Mouse (Mus musculus): ENCODE data around the gene Nedd9. TPM values are rescaled to one million over a fixed set of nuclear protein-coding genes. Genes with fewer than 3 reads are reported as not detected.

Gene Nedd9
- polyA plus RNA-seq, 1 experiment from 2014 or later, result 12.9 TPM

DNA sequence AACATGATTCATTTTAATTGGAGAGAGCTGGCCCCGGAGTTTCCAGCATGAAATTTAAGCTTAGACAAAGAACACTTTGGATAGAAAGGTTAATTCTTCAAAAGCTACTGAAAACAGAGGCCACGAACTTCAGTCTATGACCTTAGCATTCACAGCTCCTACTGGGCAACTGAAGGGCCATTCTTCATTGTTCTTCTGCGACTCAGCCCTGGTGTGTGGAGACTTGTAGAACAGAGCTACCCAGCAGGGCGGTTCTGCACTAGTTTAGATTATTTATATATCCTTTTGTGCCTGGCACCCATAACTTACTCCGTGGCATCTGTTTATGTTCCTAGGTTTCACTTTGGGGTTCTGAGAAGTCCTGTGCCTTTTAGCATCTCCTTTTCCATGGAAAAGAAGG, 193.6 kb downstream of the Nedd9 start:
- WGBS, result 73% methylated on average over 5 of the region's 5 CpGs
- Histone ChIP-seq H3K36me3 (ENCODE audit: control insufficient read depth, insufficient read depth, low read length) (no peaks in the 10 kb centered on the region), H3K27me3 (ENCODE audit: control insufficient read depth, insufficient read depth, low read length) (no peaks in the 10 kb centered on the region), H3K4me1 (ENCODE audit: control insufficient read depth, insufficient read depth, low read length) (no peaks in the 10 kb centered on the region), H3K9ac (ENCODE audit: low read length) (no peak overlapping the region), H3K27ac (replicated peaks; ENCODE audit: low read depth, low read length) (no peak overlapping the region), H3K4me2 (ENCODE audit: low read depth, severe bottlenecking) (no peak overlapping the region), H3K4me3 (ENCODE audit: low read depth, low read length) (no peak overlapping the region), H3K9me3 (ENCODE audit: control insufficient read depth, low read length) (no peaks in the 10 kb centered on the region)
- DNase-seq (ENCODE audit: low spot score), result no peak
- no peak for ATAC-seq (ENCODE audit: insufficient number of reproducible peaks, low FRiP score, low TSS enrichment, low read depth)

DNA sequence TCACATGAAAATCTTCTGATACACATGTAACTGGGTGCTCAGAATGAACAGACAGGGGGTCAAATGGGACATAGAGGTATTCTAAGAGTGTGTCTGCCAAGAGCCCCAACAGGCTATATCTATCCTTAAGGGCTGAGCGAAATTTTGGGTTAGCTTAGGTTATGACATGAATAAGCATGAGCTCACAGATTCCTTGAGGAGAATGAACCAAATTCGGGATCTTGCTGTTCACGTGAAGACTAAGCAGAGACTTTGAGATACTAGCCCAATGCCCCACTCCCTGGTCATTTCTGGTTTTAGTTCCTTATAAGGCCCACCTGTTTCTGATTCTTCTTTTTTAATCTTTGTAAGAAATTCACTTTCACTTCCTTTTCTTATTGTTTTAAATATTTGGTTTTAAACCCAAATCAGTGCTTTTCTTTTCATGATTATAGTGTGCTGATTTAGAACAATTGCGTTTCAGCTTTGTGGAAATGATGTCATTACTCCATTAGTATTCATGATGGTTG, 195.6 kb downstream of the Nedd9 start:
- no peak overlapping the region for H3K4me3 ChIP-seq (ENCODE audit: low read depth, low read length)
- no peaks in the 10 kb centered on the region for H3K9me3 ChIP-seq (ENCODE audit: control insufficient read depth, low read length)
- no peak overlapping the region for H3K9ac ChIP-seq (ENCODE audit: low read length)
- DNase-seq (ENCODE audit: low spot score) (no peak), ATAC-seq (ENCODE audit: insufficient number of reproducible peaks, low FRiP score, low TSS enrichment, low read depth) (no peak)
- no peaks in the 10 kb centered on the region for H3K4me1 ChIP-seq (ENCODE audit: control insufficient read depth, insufficient read depth, low read length)
- WGBS, result 80% methylated on average over 4 of the region's 4 CpGs
- H3K36me3 ChIP-seq (ENCODE audit: control insufficient read depth, insufficient read depth, low read length), result no peaks in the 10 kb centered on the region
- no peak overlapping the region for H3K27ac ChIP-seq (replicated peaks; ENCODE audit: low read depth, low read length)
- H3K27me3 ChIP-seq (ENCODE audit: control insufficient read depth, insufficient read depth, low read length), result no peaks in the 10 kb centered on the region
- no peak overlapping the region for H3K4me2 ChIP-seq (ENCODE audit: low read depth, severe bottlenecking)

DNA sequence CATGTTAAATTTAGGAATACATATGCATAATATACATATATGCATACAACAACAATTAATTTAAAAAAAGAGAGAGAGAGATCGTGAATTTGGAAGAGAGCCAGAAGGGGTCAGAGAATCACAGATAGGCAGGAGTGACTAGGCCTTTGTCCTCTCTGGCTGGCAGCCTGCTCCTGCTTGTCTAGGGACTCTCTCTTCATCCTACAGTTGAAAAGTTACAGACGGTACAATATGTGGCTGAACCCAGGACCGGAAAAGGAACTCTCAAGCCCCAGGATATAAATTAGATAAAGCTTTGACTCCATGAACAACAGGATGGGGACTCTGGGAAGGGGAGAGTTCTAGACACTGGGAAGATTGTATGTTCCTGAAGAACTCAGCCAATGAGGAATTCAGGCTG, 200.9 kb downstream of the Nedd9 start:
- H3K9ac ChIP-seq (ENCODE audit: low read length), result no peak overlapping the region

DNA sequence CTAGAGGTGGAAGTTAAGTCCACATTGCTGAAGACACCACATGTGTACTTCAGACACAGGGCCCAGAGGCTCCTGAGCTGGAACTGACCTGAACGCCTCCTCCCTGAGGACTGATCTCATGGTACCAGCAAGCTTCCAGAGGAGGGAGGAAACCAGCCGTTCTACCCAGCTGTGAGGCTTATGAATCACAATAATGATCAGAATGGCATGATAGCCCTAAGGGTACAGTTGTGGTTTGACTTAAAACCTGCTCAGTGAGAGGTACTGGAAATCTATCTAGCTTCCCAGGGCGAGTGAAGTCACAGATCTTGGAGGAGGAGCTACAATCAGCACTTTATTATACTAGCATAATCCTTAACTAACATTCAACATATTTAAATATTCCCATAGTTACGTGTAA, 201.7 kb downstream of the Nedd9 start:
- no peaks in the 10 kb centered on the region for H3K9me3 ChIP-seq (ENCODE audit: control insufficient read depth, low read length)
- DNase-seq (ENCODE audit: low spot score), result no peak
- no peaks in the 10 kb centered on the region for H3K36me3 ChIP-seq (ENCODE audit: control insufficient read depth, insufficient read depth, low read length)
- ATAC-seq (ENCODE audit: insufficient number of reproducible peaks, low FRiP score, low TSS enrichment, low read depth), result no peak
- H3K27me3 ChIP-seq (ENCODE audit: control insufficient read depth, insufficient read depth, low read length), result no peaks in the 10 kb centered on the region
- H3K4me2 ChIP-seq (ENCODE audit: low read depth, severe bottlenecking), result no peak overlapping the region
- H3K9ac ChIP-seq (ENCODE audit: low read length), result no peak overlapping the region
- H3K4me3 ChIP-seq (ENCODE audit: low read depth, low read length), result no peak overlapping the region
- no peaks in the 10 kb centered on the region for H3K4me1 ChIP-seq (ENCODE audit: control insufficient read depth, insufficient read depth, low read length)
- no peak overlapping the region for H3K27ac ChIP-seq (replicated peaks; ENCODE audit: low read depth, low read length)
- WGBS, result 81% methylated on average over 4 of the region's 4 CpGs

More for the DNA sequence above, 200.9 kb downstream of the Nedd9 start:
- Histone ChIP-seq H3K4me3 (ENCODE audit: low read depth, low read length) (no peak overlapping the region), H3K4me2 (ENCODE audit: low read depth, severe bottlenecking) (no peak overlapping the region), H3K27ac (replicated peaks; ENCODE audit: low read depth, low read length) (no peak overlapping the region), H3K4me1 (ENCODE audit: control insufficient read depth, insufficient read depth, low read length) (no peaks in the 10 kb centered on the region), H3K27me3 (ENCODE audit: control insufficient read depth, insufficient read depth, low read length) (no peaks in the 10 kb centered on the region), H3K9me3 (ENCODE audit: control insufficient read depth, low read length) (no peaks in the 10 kb centered on the region), H3K36me3 (ENCODE audit: control insufficient read depth, insufficient read depth, low read length) (no peaks in the 10 kb centered on the region)
- ATAC-seq (ENCODE audit: insufficient number of reproducible peaks, low FRiP score, low TSS enrichment, low read depth), result no peak
- 94% methylated on average over 3 of the region's 3 CpGs for WGBS
- no peak for DNase-seq (ENCODE audit: low spot score)

DNA sequence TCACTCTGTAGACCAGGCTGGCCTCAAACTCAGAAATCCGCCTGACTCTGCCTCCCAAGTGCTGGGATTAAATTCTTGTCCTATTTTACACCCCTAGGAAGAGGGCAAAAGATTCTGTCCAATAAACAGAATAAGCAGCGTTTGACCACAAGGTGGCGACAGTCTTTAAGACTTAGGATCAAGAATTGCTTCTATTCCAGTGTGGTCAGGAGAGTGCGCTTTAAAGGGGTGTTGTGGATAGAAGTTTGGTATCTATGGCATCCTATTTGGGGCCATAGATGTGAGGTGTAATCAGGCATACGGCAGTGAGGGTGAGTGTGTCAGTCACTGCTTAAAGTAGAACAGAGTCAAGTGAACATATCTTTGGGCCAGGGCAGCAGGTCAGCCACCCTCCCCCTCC, 203.9 kb downstream of the Nedd9 start:
- Histone ChIP-seq H3K4me3 (ENCODE audit: low read depth, low read length) (no peak overlapping the region), H3K27me3 (ENCODE audit: control insufficient read depth, insufficient read depth, low read length) (no peaks in the 10 kb centered on the region), H3K9me3 (ENCODE audit: control insufficient read depth, low read length) (no peaks in the 10 kb centered on the region), H3K4me2 (ENCODE audit: low read depth, severe bottlenecking) (no peak overlapping the region), H3K27ac (replicated peaks; ENCODE audit: low read depth, low read length) (no peak overlapping the region), H3K9ac (ENCODE audit: low read length) (no peak overlapping the region), H3K4me1 (ENCODE audit: control insufficient read depth, insufficient read depth, low read length) (no peaks in the 10 kb centered on the region), H3K36me3 (ENCODE audit: control insufficient read depth, insufficient read depth, low read length) (no peaks in the 10 kb centered on the region)
- peak; percentile 82 for DNase-seq (ENCODE audit: low spot score)
- 33% methylated on average over 5 of the region's 5 CpGs for WGBS
- no peak for ATAC-seq (ENCODE audit: insufficient number of reproducible peaks, low FRiP score, low TSS enrichment, low read depth)

DNA sequence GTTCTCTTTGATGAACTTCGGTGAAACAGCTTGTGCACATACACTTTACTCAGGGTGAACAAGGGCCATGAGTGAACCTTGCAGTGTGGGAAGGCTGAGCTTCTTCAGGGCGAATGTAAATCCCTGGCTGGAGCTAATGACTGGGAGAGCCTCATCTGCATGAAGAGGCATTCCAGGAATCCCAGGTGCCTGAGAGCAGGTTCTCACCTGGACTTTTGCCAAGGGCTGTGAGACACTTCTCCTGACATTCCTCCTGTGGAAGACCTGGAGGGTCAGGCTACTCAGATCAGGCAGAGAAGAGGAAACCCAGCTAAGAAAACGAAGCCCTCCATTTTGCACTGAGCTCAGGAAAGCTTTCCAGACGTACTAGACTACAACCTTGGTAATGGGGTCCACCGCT, 206.5 kb downstream of the Nedd9 start:
- no peak overlapping the region for H3K9ac ChIP-seq (ENCODE audit: low read length)
- no peaks in the 10 kb centered on the region for H3K27me3 ChIP-seq (ENCODE audit: control insufficient read depth, insufficient read depth, low read length)
- H3K36me3 ChIP-seq (ENCODE audit: control insufficient read depth, insufficient read depth, low read length), result no peaks in the 10 kb centered on the region
- no peak overlapping the region for H3K4me3 ChIP-seq (ENCODE audit: low read depth, low read length)
- DNase-seq (ENCODE audit: low spot score), result no peak
- no peaks in the 10 kb centered on the region for H3K9me3 ChIP-seq (ENCODE audit: control insufficient read depth, low read length)
- no peak overlapping the region for H3K4me2 ChIP-seq (ENCODE audit: low read depth, severe bottlenecking)
- 70% methylated on average over 5 of the region's 5 CpGs for WGBS
- H3K4me1 ChIP-seq (ENCODE audit: control insufficient read depth, insufficient read depth, low read length), result no peaks in the 10 kb centered on the region
- H3K27ac ChIP-seq (replicated peaks; ENCODE audit: low read depth, low read length), result no peak overlapping the region
- ATAC-seq (ENCODE audit: insufficient number of reproducible peaks, low FRiP score, low TSS enrichment, low read depth), result no peak

DNA sequence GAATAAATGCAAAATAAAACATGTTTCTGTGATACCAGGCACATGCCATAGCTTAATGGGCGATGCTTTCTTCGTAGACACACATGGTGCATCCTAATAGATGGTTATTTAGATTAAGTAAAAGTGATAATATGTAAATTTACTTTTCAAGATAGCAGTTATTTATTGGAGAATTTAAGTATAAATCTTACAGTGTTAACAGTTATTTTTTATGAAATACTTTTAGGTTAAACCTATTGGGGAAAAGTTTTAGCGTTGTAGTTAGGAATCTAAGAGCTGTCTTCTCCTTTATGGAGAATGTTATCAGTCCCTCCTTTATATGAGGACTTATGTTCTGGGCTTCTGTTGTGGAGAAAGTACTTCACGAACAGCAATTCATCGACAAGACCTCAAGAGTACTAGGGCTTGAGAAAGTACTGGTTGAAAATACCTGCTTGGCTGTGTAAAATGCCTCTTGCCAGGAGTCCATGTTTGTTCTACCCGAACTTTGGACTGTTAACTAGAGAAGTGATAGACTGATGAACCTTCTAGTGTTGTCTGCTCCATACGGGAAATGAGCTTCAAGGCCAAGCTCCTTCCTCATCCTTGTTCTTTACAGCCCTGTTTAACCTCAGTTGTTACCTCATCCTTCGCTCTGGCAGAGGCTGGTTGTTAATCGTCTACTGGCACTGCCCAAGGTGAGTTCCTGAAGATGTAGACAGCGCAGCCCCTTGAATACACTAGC, 213.1 kb downstream of the Nedd9 start, which contains the start of gene Gm17364:
TSS of gene Gm17364 (minus strand) at position 51 of the 724 bp plus-strand sequence.
- Histone ChIP-seq H3K4me1 (ENCODE audit: control insufficient read depth, insufficient read depth, low read length) (no peaks in the 10 kb centered on the region), H3K9me3 (ENCODE audit: control insufficient read depth, low read length) (no peaks in the 10 kb centered on the region), H3K36me3 (ENCODE audit: control insufficient read depth, insufficient read depth, low read length) (no peaks in the 10 kb centered on the region), H3K4me2 (ENCODE audit: low read depth, severe bottlenecking) (no peak within 1 kb of the TSS), H3K27ac (replicated peaks; ENCODE audit: low read depth, low read length) (no peak within 1 kb of the TSS), H3K4me3 (ENCODE audit: low read depth, low read length) (no peak within 1 kb of the TSS), H3K27me3 (ENCODE audit: control insufficient read depth, insufficient read depth, low read length) (no peaks in the 10 kb centered on the region), H3K9ac (ENCODE audit: low read length) (no peak within 1 kb of the TSS)
- ATAC-seq (ENCODE audit: insufficient number of reproducible peaks, low FRiP score, low TSS enrichment, low read depth), result no peak
- no peak for DNase-seq (ENCODE audit: low spot score)
- WGBS, result 92% methylated on average over 10 of the region's 10 CpGs

DNA sequence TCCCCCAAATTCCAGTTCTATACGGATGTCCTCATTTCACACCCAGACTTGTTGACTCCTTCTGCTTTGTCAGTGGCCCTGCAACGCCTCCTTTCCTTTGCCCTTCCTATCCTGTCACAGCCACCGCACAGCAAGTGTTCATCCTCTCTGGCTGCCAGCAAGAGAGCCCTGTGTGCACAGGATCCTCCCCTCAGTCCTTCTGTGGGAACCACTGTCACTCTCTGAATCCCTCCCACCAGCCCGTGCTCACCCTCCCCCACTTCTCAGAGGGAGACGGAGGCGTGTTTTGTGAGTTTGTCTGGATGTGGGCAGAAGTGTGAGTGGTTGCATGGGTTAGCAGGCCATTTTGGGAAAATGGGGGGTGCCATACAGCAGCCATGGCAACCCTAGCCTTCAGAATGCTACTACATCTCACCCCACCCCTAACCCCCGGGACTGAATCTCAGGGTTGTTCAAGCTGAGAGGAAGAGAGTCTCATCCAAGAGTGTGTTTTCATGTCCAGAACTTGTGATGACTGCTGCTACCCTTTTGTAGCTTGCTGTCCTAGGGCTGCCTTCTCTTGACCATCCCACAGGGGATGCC, 219.2 kb downstream of the Nedd9 start:
- no peaks in the 10 kb centered on the region for H3K9me3 ChIP-seq (ENCODE audit: control insufficient read depth, low read length)
- H3K4me3 ChIP-seq (ENCODE audit: low read depth, low read length), result no peak overlapping the region
- no peaks in the 10 kb centered on the region for H3K36me3 ChIP-seq (ENCODE audit: control insufficient read depth, insufficient read depth, low read length)
- ATAC-seq (ENCODE audit: insufficient number of reproducible peaks, low FRiP score, low TSS enrichment, low read depth), result no peak
- H3K4me1 ChIP-seq (ENCODE audit: control insufficient read depth, insufficient read depth, low read length), result no peaks in the 10 kb centered on the region
- H3K27me3 ChIP-seq (ENCODE audit: control insufficient read depth, insufficient read depth, low read length), result no peaks in the 10 kb centered on the region
- no peak overlapping the region; the same call in 1 of the 2 replicates for H3K4me2 ChIP-seq (ENCODE audit: low read depth, severe bottlenecking)
- WGBS, result 63% methylated on average over 7 of the region's 7 CpGs
- no peak for DNase-seq (ENCODE audit: low spot score)
- no peak overlapping the region for H3K9ac ChIP-seq (ENCODE audit: low read length)
- H3K27ac ChIP-seq (replicated peaks; ENCODE audit: low read depth, low read length), result no peak overlapping the region
